Mouse (Mus musculus) cerebellum, adult 2 months (tissue): ENCODE data around the gene Lnpep. TPM values are rescaled to one million over a fixed set of nuclear protein-coding genes. Genes with fewer than 3 reads are reported as not detected.
A peak's percentile ranks its signal among the peaks of the same experiment; 100 is the strongest.

ENCODE experiments used
- DNase-seq, 2 experiments: peaks; one replicate each; pipeline ENCODE4 v3.0.0; 2021
- H3K27ac ChIP-seq: fragments of 200-500 bp; 2 replicates; pipeline ENCODE4 v1.5.1; 2012; ENCODE audit warnings: low read length, control low read depth, inconsistent platforms; ENCODE audit not compliant: insufficient read depth
- H3K27me3 ChIP-seq: fragments of 200-500 bp; 2 replicates; pipeline ENCODE4 v1.6.1; 2012; ENCODE audit warnings: inconsistent platforms, mild to moderate bottlenecking, low read length, moderate library complexity; ENCODE audit not compliant: control insufficient read depth, insufficient read depth
- H3K4me1 ChIP-seq: fragments of 200-500 bp; 2 replicates; pipeline ENCODE4 v1.6.1; 2011; ENCODE audit warnings: low read length; ENCODE audit not compliant: control insufficient read depth, insufficient read depth
- H3K4me3 ChIP-seq: fragments of 200-500 bp; replicated peaks from 2 replicates; pipeline ENCODE3; 2011; ENCODE audit warnings: mild to moderate bottlenecking, low read depth, low read length, control low read depth; ENCODE audit not compliant: insufficient read depth
- CTCF ChIP-seq: fragments of 200-500 bp; IDR thresholded peaks from 2 replicates; pipeline ENCODE4 v1.5.1; 2011; ENCODE audit warnings: low read depth, mild to moderate bottlenecking, control low read depth, low read length, moderate library complexity, borderline replicate concordance; ENCODE audit not compliant: insufficient read depth
- POLR2A ChIP-seq: fragments of 200-500 bp; IDR thresholded peaks from 2 replicates; pipeline ENCODE4 v1.6.1; 2011; ENCODE audit warnings: low read length, control low read depth, borderline replicate concordance; ENCODE audit not compliant: insufficient read depth
- WGBS: fragments of 180-500 bp; shearing (Covaris S2); methylation state at CpG from one replicate; pipeline ENCODE4 v1.1.7; 2018; 5-methylcytosine and 5-hydroxymethylcytosine counted together
- polyA plus RNA-seq: library from polyadenylated mRNA; depleted of rRNA; stranded (reverse); fragments of >200 nt; gene quantifications from 2 replicates; pipeline ENCODE4 v1.2.3, GENCODE M21; 2012

Gene Lnpep
- polyA plus RNA-seq, 1 experiment = 30.6 TPM

DNA sequence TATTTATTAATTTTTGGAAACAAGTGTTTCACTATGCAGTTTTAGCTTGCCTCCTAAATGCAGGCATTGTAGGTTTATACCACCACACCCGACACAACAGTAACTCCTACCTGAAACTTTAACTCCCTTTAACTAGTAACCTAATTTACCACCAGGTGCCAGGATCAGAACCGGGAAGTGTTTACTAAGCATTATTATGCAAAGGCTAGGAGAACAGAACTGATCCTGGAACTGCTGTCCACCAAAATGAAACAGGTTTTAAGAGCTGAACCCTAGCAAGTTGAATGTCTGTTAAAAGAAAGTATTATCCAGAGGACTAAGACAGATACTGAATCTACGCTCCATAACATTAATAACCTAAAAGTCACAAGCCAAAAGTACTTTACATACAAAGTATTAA is 21.2 kb downstream of the Lnpep start:
- H3K4me3 ChIP-seq = no peak overlapping the region
- 68% methylated on average over 3 of the region's 3 CpGs for WGBS

DNA sequence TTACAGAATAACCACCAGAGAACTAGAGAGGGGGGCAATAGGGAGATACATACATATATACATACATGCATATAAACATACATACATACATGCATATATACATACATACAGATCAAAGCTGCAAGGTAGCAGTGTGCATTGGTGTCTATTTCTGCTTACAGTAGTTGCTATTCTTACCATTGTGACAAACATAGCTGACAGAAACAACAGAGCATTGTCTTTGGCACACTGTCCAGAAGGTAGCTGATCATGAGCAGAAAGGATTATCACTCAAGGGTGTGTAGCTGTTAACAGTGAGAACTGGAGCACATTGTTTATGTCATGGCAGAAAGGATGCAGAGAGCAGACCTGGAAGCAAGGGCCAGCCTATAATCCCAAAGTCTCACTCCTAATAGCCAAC is 22.1 kb downstream of the Lnpep start:
- TF ChIP-seq CTCF = no peak
- TF ChIP-seq POLR2A = no peak
- no peak overlapping the region for H3K27ac ChIP-seq
- H3K4me3 ChIP-seq = no peak overlapping the region
- H3K4me1 ChIP-seq = peaks cover 11% of the 10 kb centered on the region; the same call in 1 of the 2 replicates
- DNase-seq = peak in 1 of 2 experiments; percentile 64
- no peaks in the 10 kb centered on the region for H3K27me3 ChIP-seq

More for the DNA sequence above, 21.2 kb downstream of the Lnpep start:
- peaks cover 11% of the 10 kb centered on the region; the same call in 1 of the 2 replicates for H3K4me1 ChIP-seq
- no peak for DNase-seq
- H3K27ac ChIP-seq = no peak overlapping the region
- no peak for TF ChIP-seq CTCF
- TF ChIP-seq POLR2A = no peak
- no peaks in the 10 kb centered on the region for H3K27me3 ChIP-seq

GRCm38 (mm10) chr17:17602330-17602729 is 22.5 kb downstream of the Lnpep start:
- Histone ChIP-seq H3K27ac (no peak overlapping the region), H3K4me3 (no peak overlapping the region), H3K4me1 (peaks cover 11% of the 10 kb centered on the region; the same call in 1 of the 2 replicates), H3K27me3 (no peaks in the 10 kb centered on the region)
- 7% methylated on average over 4 of the region's 4 CpGs for WGBS
- TF ChIP-seq CTCF = no peak
- TF ChIP-seq POLR2A = no peak
- peak in 1 of 2 experiments; percentile 40 for DNase-seq

GRCm38 (mm10) chr17:17600804-17601252 is 24.0 kb downstream of the Lnpep start:
- TF ChIP-seq CTCF = no peak
- TF ChIP-seq POLR2A = no peak
- Histone ChIP-seq H3K4me3 (no peak overlapping the region), H3K27me3 (no peaks in the 10 kb centered on the region), H3K27ac (no peak overlapping the region), H3K4me1 (peaks cover 11% of the 10 kb centered on the region; the same call in 1 of the 2 replicates)
- WGBS = 0% methylated on average over 3 of the region's 3 CpGs
- DNase-seq = peak; percentile 85 to 93

DNA sequence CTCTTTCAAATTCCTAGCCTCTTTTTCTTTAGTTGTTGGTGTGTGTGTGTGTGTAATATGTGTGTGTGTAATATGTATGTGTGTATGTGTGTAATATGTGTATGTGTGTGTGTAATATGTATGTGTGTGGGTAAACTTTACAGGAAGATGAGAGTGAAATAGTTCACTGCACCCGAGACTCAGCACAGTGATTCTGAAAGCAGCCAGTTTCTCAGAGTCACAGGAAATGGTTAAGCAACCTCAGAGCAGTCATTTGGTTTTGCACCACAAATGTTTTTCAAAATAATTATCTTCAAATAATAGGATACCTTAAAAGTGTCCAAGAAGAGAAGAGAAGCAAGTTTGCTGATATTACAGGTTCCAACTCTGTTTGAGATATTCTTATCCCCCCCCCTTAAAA is 24.8 kb downstream of the Lnpep start:
- H3K27me3 ChIP-seq = no peaks in the 10 kb centered on the region
- TF ChIP-seq CTCF (no peak), POLR2A (no peak)
- no peak overlapping the region for H3K27ac ChIP-seq
- H3K4me3 ChIP-seq = no peak overlapping the region
- 40% methylated on average over 1 of the region's 1 CpGs for WGBS
- no peak for DNase-seq
- peaks cover 11% of the 10 kb centered on the region; the same call in 1 of the 2 replicates for H3K4me1 ChIP-seq

GRCm38 (mm10) chr17:17598355-17598754 is 26.5 kb downstream of the Lnpep start:
- H3K27ac ChIP-seq = no peak overlapping the region
- 82% methylated on average over 2 of the region's 2 CpGs for WGBS
- TF ChIP-seq CTCF = no peak
- no peak for TF ChIP-seq POLR2A
- H3K27me3 ChIP-seq = no peaks in the 10 kb centered on the region
- no peak for DNase-seq
- H3K4me3 ChIP-seq = no peak overlapping the region
- peaks cover 11% of the 10 kb centered on the region; the same call in 1 of the 2 replicates for H3K4me1 ChIP-seq

- no peaks in the 10 kb centered on the region for H3K4me1 ChIP-seq
- TF ChIP-seq POLR2A (no peak), CTCF (no peak)
- peak in 1 of 2 experiments; percentile 73 for DNase-seq
- no peak overlapping the region for H3K27ac ChIP-seq
- 16% methylated on average over 1 of the region's 1 CpGs for WGBS
- H3K27me3 ChIP-seq = no peaks in the 10 kb centered on the region
- no peak overlapping the region for H3K4me3 ChIP-seq
Measured at GRCm38 (mm10) chr17:17592926-17593325, 31.9 kb downstream of the Lnpep start.

DNA sequence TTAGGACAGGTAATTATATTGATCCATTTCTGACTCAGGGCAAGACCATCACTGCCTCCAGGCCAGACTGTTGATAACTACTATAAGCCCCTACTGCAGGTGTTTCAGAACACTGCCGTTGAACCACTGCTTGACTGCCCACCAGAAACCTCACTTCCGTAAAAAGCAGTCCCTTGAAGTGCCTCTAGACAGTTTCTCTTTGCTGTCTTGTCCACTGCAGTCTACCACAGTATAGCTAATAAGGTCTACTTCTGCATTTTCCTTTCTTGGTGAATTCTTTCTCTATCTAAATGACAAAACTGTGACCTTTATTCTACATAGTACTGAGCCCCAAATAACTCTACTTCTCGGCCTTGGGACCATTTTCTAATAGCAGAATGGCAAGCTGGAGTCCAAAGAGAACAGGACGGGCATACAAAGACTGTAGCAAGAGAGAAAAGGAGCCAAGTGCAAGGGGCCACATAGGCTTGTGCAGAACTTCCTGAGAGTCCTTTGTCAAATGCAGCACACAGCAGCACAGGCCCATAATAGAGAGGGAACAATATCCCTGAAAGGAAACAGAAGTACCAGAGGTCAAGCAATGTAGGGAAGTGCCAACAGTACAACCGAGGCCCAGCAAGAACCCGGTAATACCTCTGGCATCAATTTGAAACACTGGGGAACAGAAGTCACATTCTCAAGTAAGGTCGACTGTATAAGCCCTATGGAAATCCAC is 37.4 kb downstream of the Lnpep start:
- no peak overlapping the region for H3K4me3 ChIP-seq
- TF ChIP-seq POLR2A = no peak
- no peak for TF ChIP-seq CTCF
- no peak for DNase-seq
- H3K27ac ChIP-seq = no peak overlapping the region
- H3K4me1 ChIP-seq = no peaks in the 10 kb centered on the region; the same call in none of the 2 replicates
- no peaks in the 10 kb centered on the region for H3K27me3 ChIP-seq
- 54% methylated on average over 7 of the region's 7 CpGs for WGBS
